Mouse (Mus musculus): Measurements from ENCODE around the gene Qpctl. TPM values are rescaled to one million over a fixed set of nuclear protein-coding genes. Genes with fewer than 3 reads are reported as not detected.

Qpctl gene
- polyA plus RNA-seq, 1 experiment from 2014 or later, result 10.5 TPM

DNA sequence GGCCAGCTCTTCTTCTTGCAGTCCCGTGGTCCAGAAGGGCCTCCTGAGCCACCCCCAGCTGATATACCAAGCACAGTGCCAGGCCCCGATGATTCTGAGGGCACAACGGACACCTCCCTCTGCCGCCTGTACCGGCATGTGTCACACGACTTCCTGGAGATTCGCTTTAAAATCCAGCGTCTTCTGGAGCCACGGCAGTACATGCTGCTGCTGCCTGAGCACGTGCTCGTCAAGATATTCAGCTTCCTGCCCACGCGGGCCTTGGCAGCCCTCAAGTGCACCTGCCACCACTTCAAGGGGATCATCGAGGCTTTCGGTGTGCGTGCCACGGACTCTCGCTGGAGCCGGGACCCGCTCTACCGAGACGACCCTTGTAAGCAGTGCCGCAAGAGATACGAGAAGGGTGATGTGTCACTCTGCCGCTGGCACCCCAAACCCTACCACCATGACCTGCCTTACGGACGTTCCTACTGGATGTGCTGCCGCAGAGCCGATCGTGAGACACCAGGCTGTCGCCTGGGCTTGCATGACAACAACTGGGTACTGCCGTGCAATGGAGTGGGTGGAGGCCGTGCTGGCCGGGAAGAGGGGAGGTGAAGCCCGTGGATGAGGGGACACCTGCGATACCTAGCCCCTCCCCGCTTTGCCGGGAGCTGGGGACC lies 12.3 kb downstream of the Qpctl start:
- ATAC-seq, result no peak
- Histone ChIP-seq H3K4me3 (ENCODE audit: low read length) (no peak overlapping the region), H3K4me2 (ENCODE audit: low read depth, low read length) (no peak overlapping the region), H3K4me1 (ENCODE audit: control insufficient read depth, insufficient read depth, low read length) (peaks cover 3% of the 10 kb centered on the region; the same call in 1 of the 2 replicates), H3K36me3 (ENCODE audit: control insufficient read depth, insufficient read depth, low read length) (peaks cover 20% of the 10 kb centered on the region), H3K9ac (ENCODE audit: low read depth, low read length) (no peak overlapping the region), H3K9me3 (ENCODE audit: control insufficient read depth, low read length) (no peaks in the 10 kb centered on the region), H3K27me3 (replicated peaks; ENCODE audit: control insufficient read depth, insufficient read depth, low read length) (no peaks in the 10 kb centered on the region), H3K27ac (ENCODE audit: low read length) (no peak overlapping the region)
- 92% methylated on average over 38 of the region's 38 CpGs for WGBS

DNA sequence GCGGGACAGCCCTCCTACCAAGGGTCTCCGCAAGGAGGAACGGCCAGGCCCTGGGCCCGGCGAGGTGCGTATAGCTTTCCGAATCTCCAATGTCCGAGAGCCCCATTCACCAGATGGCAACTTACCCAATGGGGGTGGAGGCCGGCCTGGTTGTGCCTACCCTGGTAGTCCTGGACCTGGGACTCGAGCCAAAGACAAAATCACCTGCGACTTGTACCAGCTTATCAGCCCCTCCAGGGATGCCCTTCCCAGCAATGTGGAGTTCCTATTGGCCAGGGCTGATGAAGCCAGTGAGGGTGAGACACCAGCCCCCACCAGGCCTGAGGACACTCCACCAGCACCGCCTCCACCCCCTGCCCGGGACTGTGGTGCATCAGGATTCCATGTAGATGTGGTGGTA lies 12.9 kb downstream of the Qpctl start:
- 92% methylated on average over 13 of the region's 13 CpGs for WGBS
- Histone ChIP-seq H3K9me3 (ENCODE audit: control insufficient read depth, low read length) (no peaks in the 10 kb centered on the region), H3K27ac (ENCODE audit: low read length) (no peak overlapping the region), H3K36me3 (ENCODE audit: control insufficient read depth, insufficient read depth, low read length) (peaks cover 20% of the 10 kb centered on the region), H3K9ac (ENCODE audit: low read depth, low read length) (no peak overlapping the region), H3K4me2 (ENCODE audit: low read depth, low read length) (no peak overlapping the region), H3K27me3 (replicated peaks; ENCODE audit: control insufficient read depth, insufficient read depth, low read length) (no peaks in the 10 kb centered on the region), H3K4me1 (ENCODE audit: control insufficient read depth, insufficient read depth, low read length) (peaks cover 5% of the 10 kb centered on the region; the same call in 1 of the 2 replicates), H3K4me3 (ENCODE audit: low read length) (no peak overlapping the region)
- ATAC-seq, result no peak

DNA sequence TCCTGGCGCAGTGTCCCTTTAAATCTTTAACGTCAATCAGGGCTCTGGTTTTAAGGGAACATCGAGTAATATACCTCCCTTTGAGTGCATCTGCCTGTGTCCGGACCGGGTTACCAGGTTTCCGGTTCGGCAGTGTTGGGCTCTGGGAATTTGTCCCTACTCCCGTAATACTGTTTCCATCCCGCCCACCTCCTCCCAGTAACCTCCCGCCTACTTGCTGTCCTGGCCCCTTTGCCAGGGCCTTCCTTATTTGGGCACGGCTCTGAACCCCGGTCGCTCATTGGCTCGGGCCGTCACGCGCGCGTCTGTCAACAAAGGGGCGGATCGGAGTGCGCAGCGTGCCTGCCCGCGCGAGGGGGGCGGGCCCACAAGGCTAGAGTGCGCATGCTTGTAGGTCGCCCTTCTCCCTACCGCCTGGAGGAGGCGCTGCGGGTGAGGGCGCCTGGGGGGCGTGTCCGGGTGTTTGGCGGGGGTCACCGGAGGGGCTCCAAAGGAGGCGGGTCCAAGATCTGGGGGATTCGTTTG lies 17.7 kb downstream of the Qpctl start:
- H3K27ac ChIP-seq (ENCODE audit: low read length), result peak overlapping the region; percentile 69
- peak overlapping the region; percentile 77 for H3K4me2 ChIP-seq (ENCODE audit: low read depth, low read length)
- peak overlapping the region; percentile 55 for H3K4me3 ChIP-seq (ENCODE audit: low read length)
- H3K9ac ChIP-seq (ENCODE audit: low read depth, low read length), result peak overlapping the region; percentile 62
- peaks cover 8% of the 10 kb centered on the region; the same call in 1 of the 2 replicates for H3K4me1 ChIP-seq (ENCODE audit: control insufficient read depth, insufficient read depth, low read length)
- WGBS, result under 1% methylated on average over 39 of the region's 39 CpGs
- H3K27me3 ChIP-seq (replicated peaks; ENCODE audit: control insufficient read depth, insufficient read depth, low read length), result no peaks in the 10 kb centered on the region
- peak; percentile 99 for ATAC-seq
- H3K9me3 ChIP-seq (ENCODE audit: control insufficient read depth, low read length), result no peaks in the 10 kb centered on the region
- H3K36me3 ChIP-seq (ENCODE audit: control insufficient read depth, insufficient read depth, low read length), result peaks cover 11% of the 10 kb centered on the region

DNA sequence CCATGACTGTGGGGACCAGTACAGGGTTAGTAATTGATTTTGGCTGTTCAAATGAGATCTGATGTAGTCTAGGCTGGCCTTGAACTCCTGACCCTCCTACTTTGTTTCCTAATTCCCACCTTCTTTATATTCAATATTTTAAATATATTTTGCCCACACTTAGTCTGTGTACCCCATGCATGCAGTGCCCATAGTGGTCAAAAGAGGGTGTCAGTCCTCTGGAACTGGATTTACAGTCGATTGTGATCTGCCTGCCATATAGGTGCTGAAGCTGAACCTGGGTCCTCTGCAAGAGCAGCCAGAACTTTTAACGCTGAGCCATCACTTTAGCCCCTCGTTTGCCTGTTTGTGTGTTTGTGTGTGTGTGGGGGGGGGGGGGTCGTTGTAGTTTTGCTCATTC lies 18.4 kb downstream of the Qpctl start:
- H3K4me2 ChIP-seq (ENCODE audit: low read depth, low read length), result peak overlapping the region; percentile 77
- H3K4me1 ChIP-seq (ENCODE audit: control insufficient read depth, insufficient read depth, low read length), result peaks cover 8% of the 10 kb centered on the region; the same call in 1 of the 2 replicates
- peak overlapping the region; percentile 55; the same call in 1 of the 2 replicates for H3K4me3 ChIP-seq (ENCODE audit: low read length)
- no peaks in the 10 kb centered on the region for H3K9me3 ChIP-seq (ENCODE audit: control insufficient read depth, low read length)
- ATAC-seq, result no peak
- 0 out of 2 replicates have a peak overlapping the region, but pooled peaks have one; percentile 42 for H3K9ac ChIP-seq (ENCODE audit: low read depth, low read length)
- peaks cover 5% of the 10 kb centered on the region for H3K36me3 ChIP-seq (ENCODE audit: control insufficient read depth, insufficient read depth, low read length)
- no peaks in the 10 kb centered on the region for H3K27me3 ChIP-seq (replicated peaks; ENCODE audit: control insufficient read depth, insufficient read depth, low read length)
- H3K27ac ChIP-seq (ENCODE audit: low read length), result peak overlapping the region; percentile 45; the same call in 1 of the 2 replicates
- 24% methylated on average over 4 of the region's 4 CpGs for WGBS

DNA sequence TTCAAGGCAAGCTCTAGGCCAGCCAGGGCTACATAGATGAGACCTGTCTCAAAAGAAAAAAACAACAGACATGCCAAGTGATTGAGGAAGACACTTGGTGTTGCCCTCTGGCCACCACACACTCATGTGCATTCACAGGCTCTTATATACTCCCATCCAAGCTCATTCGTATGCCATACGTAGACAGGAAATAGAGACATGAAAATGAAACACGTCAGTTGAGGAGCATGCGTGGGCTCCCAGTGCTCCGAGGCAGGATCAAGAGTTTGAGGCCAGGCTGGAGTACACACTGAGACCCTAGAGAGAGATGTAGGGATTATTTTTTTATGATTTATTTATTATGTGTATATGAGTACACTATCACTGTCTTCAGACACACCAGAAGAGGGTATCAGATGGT lies 19.7 kb downstream of the Qpctl start:
- Histone ChIP-seq H3K4me3 (ENCODE audit: low read length) (no peak overlapping the region), H3K36me3 (ENCODE audit: control insufficient read depth, insufficient read depth, low read length) (no peaks in the 10 kb centered on the region), H3K4me1 (ENCODE audit: control insufficient read depth, insufficient read depth, low read length) (peaks cover 8% of the 10 kb centered on the region; the same call in 1 of the 2 replicates), H3K27ac (ENCODE audit: low read length) (no peak overlapping the region), H3K9ac (ENCODE audit: low read depth, low read length) (no peak overlapping the region), H3K4me2 (ENCODE audit: low read depth, low read length) (no peak overlapping the region), H3K27me3 (replicated peaks; ENCODE audit: control insufficient read depth, insufficient read depth, low read length) (no peaks in the 10 kb centered on the region), H3K9me3 (ENCODE audit: control insufficient read depth, low read length) (no peaks in the 10 kb centered on the region)
- 91% methylated on average over 5 of the region's 5 CpGs for WGBS
- no peak for ATAC-seq

DNA sequence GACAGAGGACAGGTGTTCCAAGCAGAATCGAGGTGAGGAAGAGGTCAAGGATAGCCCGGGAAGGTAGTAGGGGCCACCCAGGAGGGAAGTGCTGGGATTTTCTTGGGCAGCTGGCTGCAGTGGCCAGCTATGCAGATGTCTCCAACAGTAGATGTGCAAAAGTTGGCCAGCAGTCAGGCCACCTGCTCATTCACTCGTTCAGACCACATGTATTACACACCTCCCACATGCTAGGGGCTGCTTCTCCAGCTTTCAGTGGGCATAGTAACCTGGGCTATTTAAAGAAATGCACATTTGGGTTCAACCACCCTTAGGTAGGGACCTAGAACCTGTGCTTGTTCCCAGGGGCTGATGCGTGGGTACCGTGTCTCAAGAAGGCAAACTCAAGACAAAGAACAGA lies 21.3 kb downstream of the Qpctl start:
- H3K27ac ChIP-seq (ENCODE audit: low read length), result no peak overlapping the region
- 73% methylated on average over 5 of the region's 5 CpGs for WGBS

DNA sequence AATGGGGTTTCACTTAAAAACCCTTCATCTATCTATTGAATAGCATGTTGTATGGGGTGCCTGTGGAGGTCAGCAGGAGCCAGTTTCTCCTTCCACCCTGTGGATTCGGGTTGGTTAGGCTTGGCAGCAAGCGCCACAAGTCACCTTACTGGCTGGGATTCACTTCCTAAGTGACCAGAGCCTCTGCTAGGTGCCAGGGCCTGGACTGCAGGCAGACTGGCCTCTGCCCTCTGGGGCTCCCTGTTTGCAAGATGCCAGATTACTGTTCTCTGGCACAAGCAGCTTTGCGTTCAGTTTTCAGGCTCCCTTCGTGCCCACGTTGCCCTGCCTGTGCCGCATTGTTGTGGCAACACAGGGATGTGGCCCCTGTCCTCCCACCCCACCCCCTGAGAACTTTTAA lies 24.4 kb downstream of the Qpctl start:
- WGBS, result 88% methylated on average over 6 of the region's 6 CpGs
- ATAC-seq, result no peak
- H3K9ac ChIP-seq (ENCODE audit: low read depth, low read length), result no peak overlapping the region

More for the DNA sequence above, 21.3 kb downstream of the Qpctl start:
- H3K27me3 ChIP-seq (replicated peaks; ENCODE audit: control insufficient read depth, insufficient read depth, low read length), result no peaks in the 10 kb centered on the region
- no peak overlapping the region for H3K4me3 ChIP-seq (ENCODE audit: low read length)
- H3K36me3 ChIP-seq (ENCODE audit: control insufficient read depth, insufficient read depth, low read length), result no peaks in the 10 kb centered on the region
- no peak overlapping the region for H3K4me2 ChIP-seq (ENCODE audit: low read depth, low read length)
- peaks cover 8% of the 10 kb centered on the region; the same call in 1 of the 2 replicates for H3K4me1 ChIP-seq (ENCODE audit: control insufficient read depth, insufficient read depth, low read length)
- H3K9ac ChIP-seq (ENCODE audit: low read depth, low read length), result no peak overlapping the region
- ATAC-seq, result no peak
- H3K9me3 ChIP-seq (ENCODE audit: control insufficient read depth, low read length), result no peaks in the 10 kb centered on the region

DNA sequence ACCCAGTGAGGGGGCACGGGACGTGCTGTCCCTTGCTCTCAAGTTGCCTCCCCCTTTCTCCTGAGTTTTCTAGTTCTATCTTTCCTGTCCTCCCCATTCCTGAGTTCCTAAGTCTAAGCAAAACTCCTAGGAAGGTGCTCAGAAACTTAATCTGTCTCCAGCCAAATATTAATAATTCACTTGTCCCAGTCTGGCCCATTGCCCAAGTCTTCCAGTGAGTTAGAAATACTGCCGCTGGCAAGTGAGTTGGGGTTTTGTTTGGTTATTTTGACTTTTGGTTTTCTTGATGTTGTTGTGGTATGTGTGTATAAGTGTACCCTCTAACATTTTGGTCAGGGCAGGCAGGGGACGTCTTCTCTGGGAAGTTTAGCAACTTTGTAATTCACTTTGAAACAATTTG lies 27.4 kb downstream of the Qpctl start:
- 97% methylated on average over 4 of the region's 4 CpGs for WGBS
- no peak overlapping the region for H3K27ac ChIP-seq (ENCODE audit: low read length)
- H3K9ac ChIP-seq (ENCODE audit: low read depth, low read length), result no peak overlapping the region
- H3K4me3 ChIP-seq (ENCODE audit: low read length), result no peak overlapping the region
- no peak overlapping the region for H3K4me2 ChIP-seq (ENCODE audit: low read depth, low read length)
- no peaks in the 10 kb centered on the region for H3K36me3 ChIP-seq (ENCODE audit: control insufficient read depth, insufficient read depth, low read length)
- peaks cover 16% of the 10 kb centered on the region for H3K4me1 ChIP-seq (ENCODE audit: control insufficient read depth, insufficient read depth, low read length)
- H3K27me3 ChIP-seq (replicated peaks; ENCODE audit: control insufficient read depth, insufficient read depth, low read length), result no peaks in the 10 kb centered on the region
- no peak for ATAC-seq
- H3K9me3 ChIP-seq (ENCODE audit: control insufficient read depth, low read length), result 0 out of 2 replicates have a peak, but pooled peaks cover 8% of the 10 kb centered on the region

More for the DNA sequence above, 24.4 kb downstream of the Qpctl start:
- Histone ChIP-seq H3K4me3 (ENCODE audit: low read length) (no peak overlapping the region), H3K4me1 (ENCODE audit: control insufficient read depth, insufficient read depth, low read length) (peaks cover 9% of the 10 kb centered on the region), H3K27ac (ENCODE audit: low read length) (no peak overlapping the region), H3K27me3 (replicated peaks; ENCODE audit: control insufficient read depth, insufficient read depth, low read length) (no peaks in the 10 kb centered on the region), H3K4me2 (ENCODE audit: low read depth, low read length) (no peak overlapping the region), H3K36me3 (ENCODE audit: control insufficient read depth, insufficient read depth, low read length) (no peaks in the 10 kb centered on the region), H3K9me3 (ENCODE audit: control insufficient read depth, low read length) (no peaks in the 10 kb centered on the region)

DNA sequence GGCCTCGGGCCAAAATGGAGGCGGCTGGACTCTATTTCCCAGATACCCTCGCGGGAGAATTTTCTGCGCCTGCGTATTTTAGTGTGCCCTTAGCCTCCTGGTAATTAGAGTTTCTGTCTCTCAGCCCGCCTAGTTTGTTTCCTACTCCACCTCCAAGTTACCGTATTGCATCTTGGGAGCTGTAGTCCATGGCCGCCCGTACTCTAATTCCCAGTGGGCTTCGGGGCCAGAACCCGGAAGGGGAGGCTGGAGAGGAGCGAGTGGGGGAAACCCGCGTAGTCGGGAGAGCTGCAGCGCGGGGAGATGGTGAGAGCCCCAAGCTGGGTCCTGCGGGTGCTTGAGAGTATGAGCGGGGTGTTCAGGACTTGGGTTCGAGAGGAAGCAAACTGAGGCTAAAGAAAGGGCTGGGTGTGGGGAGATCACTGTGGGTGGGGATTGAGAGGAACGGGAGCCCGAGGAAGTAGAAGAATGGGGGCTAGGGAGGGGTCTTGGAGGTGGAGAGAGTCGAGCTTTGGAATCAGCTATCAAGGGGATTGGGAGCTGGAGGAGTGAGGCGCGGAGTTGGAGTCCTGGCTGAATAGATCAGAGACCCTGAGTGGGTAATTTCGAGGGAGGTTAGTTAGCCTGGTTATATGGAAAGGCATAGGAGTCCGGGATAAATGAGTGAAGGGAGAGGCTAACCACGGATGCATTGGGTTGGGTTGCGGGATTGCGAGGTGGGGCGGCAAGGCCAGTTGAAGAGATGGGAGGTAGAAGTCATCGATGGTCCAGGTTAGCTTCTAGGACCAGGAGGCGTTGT lies 29.3 kb downstream of the Qpctl start, which contains the start of gene Fbxo46:
Gene Fbxo46, plus strand, starts transcription at position 229 of the 799 bp plus-strand sequence.
- Histone ChIP-seq H3K27ac (ENCODE audit: low read length) (no peak within 1 kb of the TSS), H3K9me3 (ENCODE audit: control insufficient read depth, low read length) (0 out of 2 replicates have a peak, but pooled peaks cover 8% of the 10 kb centered on the region), H3K4me1 (ENCODE audit: control insufficient read depth, insufficient read depth, low read length) (peaks cover 16% of the 10 kb centered on the region), H3K4me2 (ENCODE audit: low read depth, low read length) (peak within 1 kb of the TSS; percentile 70), H3K9ac (ENCODE audit: low read depth, low read length) (peak within 1 kb of the TSS; percentile 77), H3K4me3 (ENCODE audit: low read length) (peak within 1 kb of the TSS; percentile 62), H3K36me3 (ENCODE audit: control insufficient read depth, insufficient read depth, low read length) (no peaks in the 10 kb centered on the region), H3K27me3 (replicated peaks; ENCODE audit: control insufficient read depth, insufficient read depth, low read length) (no peaks in the 10 kb centered on the region)
- WGBS, result 1% methylated on average over 34 of the region's 34 CpGs
- ATAC-seq, result peak; percentile 94

Measured in intestine, embryonic 16.5 days (tissue).